Mouse (Mus musculus): ENCODE data around the gene Ralgapa2. TPM values are rescaled to one million over a fixed set of nuclear protein-coding genes. Genes with fewer than 3 reads are reported as not detected.

Ralgapa2 gene
- polyA plus RNA-seq, 1 experiment = 8.3 TPM

- H3K27me3 ChIP-seq (ENCODE audit: control insufficient read depth, insufficient read depth, low read length) = no peaks in the 10 kb centered on the region
- no peak for DNase-seq (ENCODE audit: low read depth in 1 of 2, low spot score in 2 of 2)
- H3K4me3 ChIP-seq (ENCODE audit: extremely low read depth, insufficient read depth, insufficient read length) = no peak overlapping the region
- TF ChIP-seq CTCF (IDR thresholded peaks at IDR 0.05; ENCODE audit: extremely low read depth, insufficient read depth, insufficient read length, insufficient replicate concordance) (no peak), POLR2A (IDR thresholded peaks at IDR 0.05; ENCODE audit: low read depth, low read length) (no peak)
- peaks cover 3% of the 10 kb centered on the region; the same call in 1 of the 2 replicates for H3K4me1 ChIP-seq (ENCODE audit: control insufficient read depth, insufficient read depth, insufficient read length)
- WGBS = 74% methylated on average over 5 of the region's 5 CpGs
- H3K36me3 ChIP-seq (ENCODE audit: control insufficient read depth, insufficient read depth, low read length) = peaks cover 2% of the 10 kb centered on the region; the same call in 1 of the 2 replicates
- H3K27ac ChIP-seq (ENCODE audit: insufficient read depth, low read length) = no peak overlapping the region
Observed at GRCm38 (mm10) chr2:146314751-146315150, 197.4 kb downstream of the Ralgapa2 start.

GRCm38 (mm10) chr2:146313811-146314210 lies 198.3 kb downstream of the Ralgapa2 start:
- H3K4me1 ChIP-seq (ENCODE audit: control insufficient read depth, insufficient read depth, insufficient read length) = peaks cover 3% of the 10 kb centered on the region; the same call in 1 of the 2 replicates
- no peak for DNase-seq (ENCODE audit: low read depth in 1 of 2, low spot score in 2 of 2)
- peaks cover 2% of the 10 kb centered on the region; the same call in 1 of the 2 replicates for H3K36me3 ChIP-seq (ENCODE audit: control insufficient read depth, insufficient read depth, low read length)
- no peak overlapping the region for H3K27ac ChIP-seq (ENCODE audit: insufficient read depth, low read length)
- WGBS = 78% methylated on average over 4 of the region's 4 CpGs
- H3K27me3 ChIP-seq (ENCODE audit: control insufficient read depth, insufficient read depth, low read length) = no peaks in the 10 kb centered on the region
- no peak overlapping the region for H3K4me3 ChIP-seq (ENCODE audit: extremely low read depth, insufficient read depth, insufficient read length)
- no peak for TF ChIP-seq CTCF (IDR thresholded peaks at IDR 0.05; ENCODE audit: extremely low read depth, insufficient read depth, insufficient read length, insufficient replicate concordance)
- TF ChIP-seq POLR2A (IDR thresholded peaks at IDR 0.05; ENCODE audit: low read depth, low read length) = no peak

- Histone ChIP-seq H3K4me3 (ENCODE audit: extremely low read depth, insufficient read depth, insufficient read length) (no peak overlapping the region), H3K27me3 (ENCODE audit: control insufficient read depth, insufficient read depth, low read length) (no peaks in the 10 kb centered on the region), H3K27ac (ENCODE audit: insufficient read depth, low read length) (no peak overlapping the region), H3K36me3 (ENCODE audit: control insufficient read depth, insufficient read depth, low read length) (no peaks in the 10 kb centered on the region), H3K4me1 (ENCODE audit: control insufficient read depth, insufficient read depth, insufficient read length) (peaks cover 3% of the 10 kb centered on the region; the same call in 1 of the 2 replicates)
- WGBS = 54% methylated on average over 3 of the region's 3 CpGs
- no peak for DNase-seq (ENCODE audit: low read depth in 1 of 2, low spot score in 2 of 2)
- TF ChIP-seq POLR2A (IDR thresholded peaks at IDR 0.05; ENCODE audit: low read depth, low read length) = no peak
- no peak for TF ChIP-seq CTCF (IDR thresholded peaks at IDR 0.05; ENCODE audit: extremely low read depth, insufficient read depth, insufficient read length, insufficient replicate concordance)
Observed at GRCm38 (mm10) chr2:146310760-146311159, 201.4 kb downstream of the Ralgapa2 start.

- WGBS = 28% methylated on average over 6 of the region's 6 CpGs
- H3K4me3 ChIP-seq (ENCODE audit: extremely low read depth, insufficient read depth, insufficient read length) = no peak overlapping the region
- TF ChIP-seq CTCF (IDR thresholded peaks at IDR 0.05; ENCODE audit: extremely low read depth, insufficient read depth, insufficient read length, insufficient replicate concordance) = peak; percentile 15; the same call in 1 of the 2 replicates
- no peak for TF ChIP-seq POLR2A (IDR thresholded peaks at IDR 0.05; ENCODE audit: low read depth, low read length)
- H3K4me1 ChIP-seq (ENCODE audit: control insufficient read depth, insufficient read depth, insufficient read length) = peaks cover 3% of the 10 kb centered on the region; the same call in 1 of the 2 replicates
- no peaks in the 10 kb centered on the region for H3K27me3 ChIP-seq (ENCODE audit: control insufficient read depth, insufficient read depth, low read length)
- H3K36me3 ChIP-seq (ENCODE audit: control insufficient read depth, insufficient read depth, low read length) = no peaks in the 10 kb centered on the region
- DNase-seq (ENCODE audit: low read depth in 1 of 2, low spot score in 2 of 2) = peak; percentile 31 to 50
- no peak overlapping the region for H3K27ac ChIP-seq (ENCODE audit: insufficient read depth, low read length)
Observed at GRCm38 (mm10) chr2:146310291-146310690, 201.9 kb downstream of the Ralgapa2 start.

- WGBS = 99% methylated on average over 2 of the region's 2 CpGs
- no peak overlapping the region for H3K27ac ChIP-seq (ENCODE audit: insufficient read depth, low read length)
- no peaks in the 10 kb centered on the region for H3K36me3 ChIP-seq (ENCODE audit: control insufficient read depth, insufficient read depth, low read length)
- peaks cover 3% of the 10 kb centered on the region; the same call in 1 of the 2 replicates for H3K4me1 ChIP-seq (ENCODE audit: control insufficient read depth, insufficient read depth, insufficient read length)
- DNase-seq (ENCODE audit: low read depth in 1 of 2, low spot score in 2 of 2) = no peak
- no peaks in the 10 kb centered on the region for H3K27me3 ChIP-seq (ENCODE audit: control insufficient read depth, insufficient read depth, low read length)
- no peak overlapping the region for H3K4me3 ChIP-seq (ENCODE audit: extremely low read depth, insufficient read depth, insufficient read length)
- TF ChIP-seq POLR2A (IDR thresholded peaks at IDR 0.05; ENCODE audit: low read depth, low read length) (no peak), CTCF (IDR thresholded peaks at IDR 0.05; ENCODE audit: extremely low read depth, insufficient read depth, insufficient read length, insufficient replicate concordance) (no peak)
Observed at GRCm38 (mm10) chr2:146309413-146309812, 202.7 kb downstream of the Ralgapa2 start.

- Histone ChIP-seq H3K27me3 (ENCODE audit: control insufficient read depth, insufficient read depth, low read length) (no peaks in the 10 kb centered on the region), H3K36me3 (ENCODE audit: control insufficient read depth, insufficient read depth, low read length) (no peaks in the 10 kb centered on the region), H3K4me1 (ENCODE audit: control insufficient read depth, insufficient read depth, insufficient read length) (peaks cover 3% of the 10 kb centered on the region; the same call in 1 of the 2 replicates), H3K27ac (ENCODE audit: insufficient read depth, low read length) (no peak overlapping the region), H3K4me3 (ENCODE audit: extremely low read depth, insufficient read depth, insufficient read length) (no peak overlapping the region)
- TF ChIP-seq POLR2A (IDR thresholded peaks at IDR 0.05; ENCODE audit: low read depth, low read length) = no peak
- WGBS = 89% methylated on average over 3 of the region's 3 CpGs
- no peak for DNase-seq (ENCODE audit: low read depth in 1 of 2, low spot score in 2 of 2)
Observed at GRCm38 (mm10) chr2:146307060-146307459, 205.1 kb downstream of the Ralgapa2 start.

GRCm38 (mm10) chr2:146302094-146302699 lies 209.9 kb downstream of the Ralgapa2 start:
- 68% methylated on average over 9 of the region's 9 CpGs for WGBS
- TF ChIP-seq POLR2A (IDR thresholded peaks at IDR 0.05; ENCODE audit: low read depth, low read length) = no peak
- no peak for TF ChIP-seq CTCF (IDR thresholded peaks at IDR 0.05; ENCODE audit: extremely low read depth, insufficient read depth, insufficient read length, insufficient replicate concordance)

More at GRCm38 (mm10) chr2:146302094-146302699, 209.9 kb downstream of the Ralgapa2 start:
- Histone ChIP-seq H3K36me3 (ENCODE audit: control insufficient read depth, insufficient read depth, low read length) (no peaks in the 10 kb centered on the region; the same call in 1 of the 2 replicates), H3K27me3 (ENCODE audit: control insufficient read depth, insufficient read depth, low read length) (no peaks in the 10 kb centered on the region), H3K4me3 (ENCODE audit: extremely low read depth, insufficient read depth, insufficient read length) (no peak overlapping the region), H3K4me1 (ENCODE audit: control insufficient read depth, insufficient read depth, insufficient read length) (no peaks in the 10 kb centered on the region), H3K27ac (ENCODE audit: insufficient read depth, low read length) (no peak overlapping the region)
- DNase-seq (ENCODE audit: low read depth in 1 of 2, low spot score in 2 of 2) = no peak
